Mouse (Mus musculus): ENCODE data around the gene Gclm.
A peak's percentile ranks its signal among the peaks of the same experiment; 100 is the strongest.
"Not testable (repeated sequence)": the region's sequence is repeated elsewhere in the genome, so short reads cannot be mapped to it uniquely, and the experiment has no call there.

Gene Gclm

DNA sequence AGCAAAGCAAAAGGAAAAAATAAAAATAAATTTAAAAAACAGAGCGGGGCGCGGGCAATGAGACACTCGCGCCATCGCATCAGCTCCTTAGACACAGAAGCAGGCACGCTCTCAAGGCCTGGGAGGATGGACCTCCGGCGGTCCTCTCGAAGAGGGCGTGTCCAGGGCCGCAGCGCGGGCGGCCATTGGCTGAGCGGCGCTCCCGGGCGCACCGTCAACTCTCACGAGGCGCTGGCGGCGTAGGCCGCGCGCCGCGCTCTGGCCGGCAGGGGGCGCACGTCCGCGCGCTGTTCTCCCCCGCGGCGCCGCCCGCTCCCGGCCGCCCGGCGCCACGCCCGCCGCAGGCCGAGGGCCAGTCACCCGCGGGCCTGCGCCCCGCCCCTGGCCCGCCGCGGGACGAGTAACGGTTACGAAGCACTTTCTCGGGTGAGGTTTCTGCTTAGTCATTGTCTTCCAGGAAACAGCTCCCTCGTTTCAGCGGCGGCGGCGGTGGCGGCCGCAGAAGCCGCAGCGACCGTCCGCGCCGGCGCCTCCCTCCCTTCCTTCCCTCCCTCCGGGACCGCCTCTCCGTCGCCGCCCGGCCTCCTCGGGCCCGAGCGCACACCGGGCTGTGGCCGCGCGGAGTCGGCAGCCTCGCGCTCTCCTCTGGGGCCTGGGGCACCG lies at the start of gene Gclm:
Gclm (plus strand) TSS at position 343 of the 663 bp plus-strand sequence.
- DNase-seq (ENCODE audit: low spot score) = peak; percentile 93

- no peak for DNase-seq (ENCODE audit: low spot score)
Measured at GRCm38 (mm10) chr3:122196621-122197298, 48.6 kb upstream of the Gclm start.

DNA sequence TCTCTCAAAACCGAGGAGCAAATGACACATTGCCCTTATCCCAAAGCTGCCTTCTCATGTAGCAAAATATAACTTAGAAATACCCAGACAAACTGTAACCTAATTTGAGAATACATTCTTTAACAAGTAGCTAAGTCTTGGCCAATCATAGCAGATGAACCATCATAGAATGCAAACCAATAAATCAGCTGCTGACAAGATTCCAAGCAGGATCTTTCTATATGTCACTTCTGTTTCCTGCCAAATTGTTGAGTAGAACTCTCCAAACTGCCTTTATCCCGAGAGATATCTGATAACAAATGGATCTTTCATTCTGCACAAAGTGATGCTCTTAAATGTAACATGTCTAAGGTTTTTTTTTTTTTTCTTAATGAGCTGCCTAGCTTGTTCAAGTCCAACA lies 46.8 kb upstream of the Gclm start:
- DNase-seq (ENCODE audit: low spot score) = no peak

DNA sequence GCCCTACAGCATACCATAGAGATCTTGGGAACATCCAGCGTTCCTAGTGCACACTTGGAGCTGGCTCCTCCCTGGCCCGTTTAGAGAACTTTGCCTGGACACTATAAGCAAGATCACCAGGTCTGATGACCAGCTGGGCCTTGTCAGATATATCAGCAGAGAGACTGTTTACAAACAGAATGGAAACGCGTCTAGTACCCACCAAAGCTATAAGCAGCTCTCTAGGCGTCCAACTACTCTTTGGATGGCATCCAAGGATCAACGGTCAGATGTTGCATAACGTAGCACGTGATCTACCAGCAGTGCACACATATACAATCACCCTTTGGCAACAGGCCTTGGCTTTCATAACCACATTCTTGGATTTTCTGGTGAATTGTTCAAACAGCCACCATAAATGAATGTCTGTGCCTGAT lies 46.4 kb upstream of the Gclm start:
- peak; percentile 62 for DNase-seq (ENCODE audit: low spot score)

DNA sequence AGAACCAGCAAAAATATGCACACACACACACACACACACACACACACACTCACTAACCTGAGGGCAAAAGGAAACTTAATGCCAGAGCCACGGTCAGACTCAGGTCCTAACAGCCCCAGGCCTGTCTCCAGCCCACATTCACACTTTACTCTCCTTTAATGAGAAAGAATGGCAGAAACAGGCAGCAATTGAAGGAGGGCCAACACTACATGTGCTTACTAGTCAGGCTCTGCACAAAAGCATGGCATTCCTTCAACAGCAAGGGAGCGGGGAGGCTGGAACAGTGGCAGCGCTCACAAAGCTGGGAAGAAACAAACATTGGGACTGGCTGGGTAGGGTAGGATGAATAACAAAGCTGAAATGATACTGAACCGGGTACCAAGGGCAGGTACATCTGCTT lies 45.8 kb upstream of the Gclm start:
- DNase-seq (ENCODE audit: low spot score) = no peak

DNA sequence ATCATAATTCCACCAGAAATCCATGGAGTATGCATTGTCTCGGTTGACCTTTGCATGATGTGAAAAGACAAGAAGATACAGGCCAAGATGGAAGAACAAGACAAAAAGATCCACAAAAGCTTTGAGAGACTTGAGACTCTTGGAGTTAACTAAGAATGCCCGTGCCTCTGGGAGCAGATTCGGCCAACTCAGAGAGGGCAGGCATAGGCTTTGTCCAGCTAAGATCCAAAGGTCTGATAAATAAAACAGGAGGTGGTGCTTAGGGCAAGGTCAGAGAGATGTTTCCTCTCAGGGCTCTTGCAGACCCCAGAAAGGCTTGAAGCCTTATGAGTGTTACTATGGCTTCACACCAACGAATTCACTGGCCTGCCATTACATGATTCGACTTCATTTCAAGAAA lies 45.3 kb upstream of the Gclm start:
- no peak for DNase-seq (ENCODE audit: low spot score)

GRCm38 (mm10) chr3:122200447-122200846 lies 44.9 kb upstream of the Gclm start:
- DNase-seq (ENCODE audit: low spot score) = no peak

DNA sequence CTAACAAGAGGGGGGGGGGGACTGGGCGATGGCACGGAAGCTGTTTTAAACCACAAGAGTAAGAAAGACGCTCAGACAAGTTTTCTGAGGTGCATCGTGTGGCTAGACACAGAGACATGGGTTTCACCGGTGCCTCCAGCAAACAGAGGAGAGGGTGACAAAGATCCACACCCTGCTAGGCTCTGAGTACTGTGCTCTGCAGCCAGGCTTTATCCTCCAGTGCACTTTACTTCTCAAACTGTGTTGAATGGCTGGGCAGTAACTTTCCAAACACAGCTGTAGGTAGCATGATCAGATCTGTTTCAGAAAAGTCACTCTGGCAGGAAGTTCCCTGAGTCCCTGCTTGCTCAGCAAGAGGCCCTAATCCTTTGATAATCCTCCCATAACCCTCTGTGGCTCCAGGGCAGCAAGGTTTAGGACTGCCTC lies 43.0 kb upstream of the Gclm start:
- no peak for DNase-seq (ENCODE audit: low spot score)

- no peak for DNase-seq (ENCODE audit: low spot score)
Measured at GRCm38 (mm10) chr3:122203675-122204329, 41.6 kb upstream of the Gclm start.

- DNase-seq (ENCODE audit: low spot score) = no peak
Measured at GRCm38 (mm10) chr3:122205753-122206152, 39.6 kb upstream of the Gclm start.

- no peak for DNase-seq (ENCODE audit: low spot score)
Measured at GRCm38 (mm10) chr3:122206279-122207070, 38.9 kb upstream of the Gclm start.

- DNase-seq (ENCODE audit: low spot score) = no peak
Measured at GRCm38 (mm10) chr3:122207766-122208165, 37.6 kb upstream of the Gclm start.

- no peak for DNase-seq (ENCODE audit: low spot score)
Measured at GRCm38 (mm10) chr3:122208296-122209225, 36.8 kb upstream of the Gclm start.

DNA sequence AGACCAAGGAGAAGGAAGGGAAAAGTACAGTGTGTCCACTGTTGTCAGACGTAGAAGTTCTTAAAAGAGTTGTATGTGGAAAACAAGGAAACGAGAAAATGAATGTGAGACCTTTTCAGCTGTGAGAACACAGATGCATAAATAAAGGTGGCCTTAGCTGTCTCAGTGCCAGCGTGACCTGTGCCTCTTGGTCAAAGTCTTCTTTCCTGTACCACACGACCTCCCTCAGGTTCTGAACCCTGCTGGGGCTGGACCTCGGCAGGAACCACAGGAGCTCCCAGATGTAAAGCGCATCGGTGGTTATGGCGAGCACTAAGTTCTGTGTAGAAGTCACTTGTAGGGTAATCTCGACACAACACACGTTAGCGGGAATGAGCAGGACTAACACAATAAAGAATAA lies 35.8 kb upstream of the Gclm start:
- no peak for DNase-seq (ENCODE audit: low spot score)

GRCm38 (mm10) chr3:122210434-122210833 lies 34.9 kb upstream of the Gclm start:
- no peak for DNase-seq (ENCODE audit: low spot score)

DNA sequence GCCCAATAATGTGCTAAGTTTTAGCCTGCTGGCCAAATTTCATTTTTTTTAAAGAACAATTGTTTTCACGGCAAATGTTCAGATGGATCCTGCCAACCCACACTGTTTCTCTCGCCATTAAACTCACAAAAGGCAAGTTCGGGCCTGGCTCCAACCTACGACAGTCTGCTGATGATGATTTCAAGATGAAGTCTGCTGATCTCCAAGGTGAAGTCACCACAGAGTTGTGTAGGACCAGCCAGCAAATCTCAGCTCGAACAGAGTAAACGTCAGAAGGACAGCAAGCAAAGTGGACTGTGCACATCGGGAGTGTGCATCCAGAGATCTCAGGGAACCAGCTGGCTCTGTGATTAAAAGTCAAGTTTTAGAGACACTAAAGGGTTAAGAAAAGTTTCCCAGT lies 34.5 kb upstream of the Gclm start:
- DNase-seq (ENCODE audit: low spot score) = no peak

DNA sequence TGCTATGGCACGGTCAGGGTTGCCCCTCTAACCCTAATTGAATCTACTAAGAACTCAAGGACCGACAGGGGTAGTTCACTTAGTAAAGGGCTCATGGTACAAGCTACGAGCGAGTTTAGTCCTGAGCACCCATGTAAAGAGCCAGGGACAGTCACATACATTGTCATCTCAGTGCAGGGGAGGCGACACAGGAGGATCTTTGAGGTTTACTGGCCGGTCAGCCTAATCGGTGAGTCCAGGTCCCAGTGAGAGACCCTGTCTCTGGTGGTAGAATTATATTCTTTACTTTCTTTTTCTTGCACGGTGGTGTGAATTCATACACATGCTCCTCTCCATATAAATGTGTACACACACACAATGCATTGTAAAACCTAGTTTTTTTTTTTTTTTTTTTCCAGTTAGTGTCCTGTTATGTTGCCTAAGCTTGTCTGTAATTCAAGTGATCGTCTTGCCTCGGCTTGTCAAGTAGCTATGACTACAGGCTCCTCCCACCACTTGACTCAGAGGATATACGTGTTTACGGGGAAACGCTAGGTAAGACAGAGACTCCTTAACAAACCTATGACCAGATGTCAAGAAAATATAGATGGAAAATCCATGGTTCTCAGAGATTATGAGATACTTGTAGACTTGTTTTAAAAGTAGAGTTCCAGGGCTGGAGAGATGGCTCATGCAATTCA lies 33.8 kb upstream of the Gclm start:
- DNase-seq (ENCODE audit: low spot score) = peak; percentile 67

- DNase-seq (ENCODE audit: low spot score) = no peak
Measured at GRCm38 (mm10) chr3:122221240-122222036, 23.9 kb upstream of the Gclm start.

- DNase-seq (ENCODE audit: low spot score) = not testable (repeated sequence)
Measured at GRCm38 (mm10) chr3:122226972-122227371, 18.4 kb upstream of the Gclm start.

DNA sequence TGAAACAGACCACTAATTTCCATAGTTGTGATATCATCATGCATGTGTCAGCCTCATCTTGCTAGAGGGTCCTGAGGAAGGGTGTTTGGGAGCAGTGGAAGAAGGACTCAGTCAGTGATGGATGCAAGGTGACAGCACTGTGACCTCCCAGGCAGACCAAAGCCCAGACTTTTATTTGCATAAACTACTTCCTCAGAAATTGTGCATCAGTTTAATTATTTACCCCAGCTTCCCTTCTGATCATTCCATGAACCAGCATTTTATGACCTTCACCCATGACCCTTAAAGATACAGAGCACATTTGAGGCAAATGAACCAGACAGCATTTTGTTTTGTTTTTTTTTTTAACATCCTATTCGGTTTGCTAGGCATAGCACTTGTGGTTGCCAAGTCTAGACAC lies 9.6 kb upstream of the Gclm start:
- DNase-seq (ENCODE audit: low spot score) = no peak

Measured in urinary bladder, postnatal 14 days (tissue).